Mouse (Mus musculus) layer of hippocampus, postnatal 36 days (tissue): Measurements from ENCODE around the gene Ccl20. TPM values are rescaled to one million over a fixed set of nuclear protein-coding genes. Genes with fewer than 3 reads are reported as not detected.

Source experiments
- DNase-seq, 2 experiments: peaks; one replicate each; pipeline ENCODE4 v3.0.0; 2022
- total RNA-seq, 2 experiments: library from RNA; stranded (reverse); gene quantifications; 2 replicates each; pipeline ENCODE4 v1.2.3; 2021

Gene Ccl20
- total RNA-seq = not detected

- DNase-seq = no peak
These were observed at the start of gene Ccl20 for GRCm38 (mm10) chr1:83116447-83117137. Ccl20 (plus strand) TSS chr1:83116766.

- no peak for DNase-seq
These were observed 49.4 kb upstream of the Ccl20 start for GRCm38 (mm10) chr1:83067205-83067604.

GRCm38 (mm10) chr1:83075526-83076189 lies 40.9 kb upstream of the Ccl20 start:
- no peak for DNase-seq

- DNase-seq = peak in 1 of 2 experiments; percentile 15
These were observed 40.2 kb upstream of the Ccl20 start for GRCm38 (mm10) chr1:83076190-83076917.

- DNase-seq = no peak
These were observed 39.5 kb upstream of the Ccl20 start for GRCm38 (mm10) chr1:83077016-83077415.

- no peak for DNase-seq
These were observed 31.8 kb upstream of the Ccl20 start for GRCm38 (mm10) chr1:83084790-83085189.

GRCm38 (mm10) chr1:83091268-83091667 lies 25.3 kb upstream of the Ccl20 start:
- no peak for DNase-seq

- no peak for DNase-seq
These were observed 19.6 kb upstream of the Ccl20 start for GRCm38 (mm10) chr1:83096935-83097334.

GRCm38 (mm10) chr1:83099160-83099559 lies 17.4 kb upstream of the Ccl20 start:
- no peak for DNase-seq

GRCm38 (mm10) chr1:83099580-83100137 lies 16.9 kb upstream of the Ccl20 start:
- no peak for DNase-seq

- DNase-seq = no peak
These were observed 14.7 kb upstream of the Ccl20 start for GRCm38 (mm10) chr1:83101891-83102290.

GRCm38 (mm10) chr1:83105464-83105863 lies 11.1 kb upstream of the Ccl20 start:
- no peak for DNase-seq

GRCm38 (mm10) chr1:83107410-83107978 lies 9.1 kb upstream of the Ccl20 start:
- DNase-seq = no peak

GRCm38 (mm10) chr1:83110992-83111391 lies 5.6 kb upstream of the Ccl20 start:
- DNase-seq = no peak

GRCm38 (mm10) chr1:83111726-83112125 lies 4.8 kb upstream of the Ccl20 start:
- DNase-seq = no peak

- DNase-seq = no peak
These were observed 651 bp downstream of the Ccl20 start for GRCm38 (mm10) chr1:83117217-83117616.

GRCm38 (mm10) chr1:83117661-83118060 lies 1.1 kb downstream of the Ccl20 start:
- no peak for DNase-seq

GRCm38 (mm10) chr1:83119903-83120302 lies 3.3 kb downstream of the Ccl20 start:
- no peak for DNase-seq

GRCm38 (mm10) chr1:83120312-83120711 lies 3.7 kb downstream of the Ccl20 start:
- no peak for DNase-seq

GRCm38 (mm10) chr1:83123201-83123600 lies 6.6 kb downstream of the Ccl20 start:
- DNase-seq = no peak

GRCm38 (mm10) chr1:83135829-83136228 lies 19.3 kb downstream of the Ccl20 start:
- no peak for DNase-seq

GRCm38 (mm10) chr1:83137847-83138246 lies 21.3 kb downstream of the Ccl20 start:
- no peak for DNase-seq

GRCm38 (mm10) chr1:83138721-83139120 lies 22.2 kb downstream of the Ccl20 start:
- no peak for DNase-seq
